Mouse (Mus musculus) megakaryocyte, embryonic 14.5 days (primary cell): ENCODE data around the gene Slc29a1. TPM values are rescaled to one million over a fixed set of nuclear protein-coding genes. Genes with fewer than 3 reads are reported as not detected.

Source experiments
- H3K27me3 ChIP-seq: replicated peaks from 2 replicates; pipeline ENCODE3; 2012; ENCODE audit warnings: inconsistent platforms
- H3K36me3 ChIP-seq: replicated peaks from 2 replicates; pipeline ENCODE3; 2012; ENCODE audit warnings: low read length, inconsistent platforms, mixed read lengths
- H3K4me1 ChIP-seq: 2 replicates; pipeline ENCODE4 v1.6.1; 2012; ENCODE audit warnings: inconsistent platforms
- H3K4me3 ChIP-seq: replicated peaks from 2 replicates; pipeline ENCODE3; 2012; ENCODE audit warnings: moderate library complexity, mild to moderate bottlenecking, inconsistent platforms
- H3K9me3 ChIP-seq: 2 replicates; pipeline ENCODE4 v1.6.1; 2012; ENCODE audit warnings: inconsistent platforms
- FLI1 ChIP-seq: IDR thresholded peaks from 2 replicates; pipeline ENCODE4 v1.6.1; 2012; ENCODE audit warnings: low read length, inconsistent platforms, mixed read lengths
- GATA1 ChIP-seq: IDR thresholded peaks from 3 replicates; pipeline ENCODE4 v1.6.1; 2012; ENCODE audit warnings: mixed read lengths, low read length, inconsistent platforms, borderline replicate concordance
- polyA plus RNA-seq: library from polyadenylated mRNA; stranded (reverse); fragments of >175 nt; gene quantifications from 2 replicates; pipeline ENCODE4 v1.2.3, GENCODE M21; 2012; ENCODE audit warnings: low replicate concordance; ENCODE audit not compliant: insufficient read depth

Slc29a1 gene
- polyA plus RNA-seq, 1 experiment = 24.7 TPM

DNA sequence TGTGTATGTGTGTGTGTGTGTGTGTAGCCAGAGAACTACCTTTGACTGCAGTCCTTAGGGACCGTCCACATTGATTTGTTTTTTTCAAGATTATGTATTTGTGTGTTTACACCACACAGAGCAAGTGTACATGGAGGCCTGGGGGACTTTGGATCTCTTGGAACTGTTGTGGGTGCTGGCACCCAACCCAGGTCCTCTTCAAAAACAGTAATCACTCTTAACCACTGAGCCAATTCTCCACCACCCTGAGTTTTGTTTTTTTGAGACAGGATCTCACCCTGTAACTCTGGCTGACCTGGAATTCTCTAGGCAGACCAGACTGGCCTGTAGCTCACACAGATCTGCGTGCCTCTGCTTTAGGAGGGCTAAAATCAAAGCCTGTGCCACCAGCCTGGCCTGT, 1.0 kb downstream of the Slc29a1 start:
- no peaks in the 10 kb centered on the region for H3K9me3 ChIP-seq
- peaks cover 49% of the 10 kb centered on the region for H3K4me1 ChIP-seq
- no peaks in the 10 kb centered on the region for H3K36me3 ChIP-seq
- no peak overlapping the region for H3K4me3 ChIP-seq
- TF ChIP-seq GATA1 = no peak
- no peak for TF ChIP-seq FLI1
- peaks cover 89% of the 10 kb centered on the region for H3K27me3 ChIP-seq

DNA sequence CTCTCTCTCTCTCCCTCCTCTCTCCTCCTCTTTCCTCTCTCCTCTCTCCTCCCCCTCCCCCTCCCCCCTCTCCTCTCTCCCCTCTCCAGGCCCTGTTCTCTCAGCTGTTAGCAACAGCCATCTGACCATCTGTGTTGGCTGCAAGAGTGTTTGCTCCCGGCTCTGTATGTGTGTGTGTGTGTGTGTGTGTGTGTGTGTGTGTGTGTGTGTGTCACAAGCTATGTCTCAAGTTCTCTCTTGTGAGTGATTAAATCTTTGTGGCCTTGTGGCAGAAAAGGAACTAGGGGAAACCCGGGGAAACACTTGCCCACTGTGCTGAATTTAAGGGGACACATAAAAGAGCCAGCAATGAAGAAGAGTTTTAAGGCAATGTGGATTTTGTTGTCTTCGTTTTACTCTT, 1.6 kb downstream of the Slc29a1 start:
- peaks cover 55% of the 10 kb centered on the region for H3K4me1 ChIP-seq

GRCm38 (mm10) chr17:45596631-45597396, 2.6 kb downstream of the Slc29a1 start:
- TF ChIP-seq FLI1 = no peak
- TF ChIP-seq GATA1 = no peak
- Histone ChIP-seq H3K9me3 (no peaks in the 10 kb centered on the region), H3K36me3 (no peaks in the 10 kb centered on the region), H3K27me3 (peaks cover 93% of the 10 kb centered on the region), H3K4me3 (no peak overlapping the region), H3K4me1 (peaks cover 65% of the 10 kb centered on the region)

More for the DNA sequence above, 1.6 kb downstream of the Slc29a1 start:
- H3K27me3 ChIP-seq = peaks cover 91% of the 10 kb centered on the region
- H3K9me3 ChIP-seq = no peaks in the 10 kb centered on the region
- no peak overlapping the region for H3K4me3 ChIP-seq
- no peaks in the 10 kb centered on the region for H3K36me3 ChIP-seq
- no peak for TF ChIP-seq GATA1
- no peak for TF ChIP-seq FLI1

DNA sequence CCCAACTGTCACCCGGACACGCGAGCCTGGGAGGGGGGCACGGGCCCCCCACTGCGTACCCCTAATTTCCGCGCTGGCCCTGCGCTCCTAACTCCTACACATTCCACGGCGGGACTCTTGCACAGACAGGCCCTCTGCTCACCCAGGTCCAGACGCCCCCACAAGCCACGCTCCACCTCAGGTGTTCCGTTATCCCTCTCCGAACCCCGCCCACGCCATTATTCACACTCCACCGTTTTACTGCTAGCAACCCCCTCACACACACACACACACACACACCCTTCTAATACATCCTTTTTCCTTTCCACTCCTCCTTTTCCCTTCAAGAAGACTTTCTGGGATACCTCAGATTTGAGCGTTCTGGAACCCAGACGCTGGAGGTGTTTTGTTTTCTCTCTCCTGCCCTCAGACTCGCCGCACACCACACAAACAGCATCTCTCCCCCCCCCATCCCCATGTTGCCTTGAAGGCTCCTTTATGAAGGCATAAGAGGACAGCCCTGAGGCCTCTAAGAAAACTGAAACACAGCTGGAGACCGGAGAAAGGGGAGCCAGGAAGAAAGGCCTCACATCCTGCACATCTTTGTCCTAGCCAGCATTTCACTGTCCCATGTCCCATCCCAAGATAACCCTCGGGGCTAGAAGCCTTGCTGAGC, 3.5 kb downstream of the Slc29a1 start:
- H3K4me1 ChIP-seq = peaks cover 69% of the 10 kb centered on the region

DNA sequence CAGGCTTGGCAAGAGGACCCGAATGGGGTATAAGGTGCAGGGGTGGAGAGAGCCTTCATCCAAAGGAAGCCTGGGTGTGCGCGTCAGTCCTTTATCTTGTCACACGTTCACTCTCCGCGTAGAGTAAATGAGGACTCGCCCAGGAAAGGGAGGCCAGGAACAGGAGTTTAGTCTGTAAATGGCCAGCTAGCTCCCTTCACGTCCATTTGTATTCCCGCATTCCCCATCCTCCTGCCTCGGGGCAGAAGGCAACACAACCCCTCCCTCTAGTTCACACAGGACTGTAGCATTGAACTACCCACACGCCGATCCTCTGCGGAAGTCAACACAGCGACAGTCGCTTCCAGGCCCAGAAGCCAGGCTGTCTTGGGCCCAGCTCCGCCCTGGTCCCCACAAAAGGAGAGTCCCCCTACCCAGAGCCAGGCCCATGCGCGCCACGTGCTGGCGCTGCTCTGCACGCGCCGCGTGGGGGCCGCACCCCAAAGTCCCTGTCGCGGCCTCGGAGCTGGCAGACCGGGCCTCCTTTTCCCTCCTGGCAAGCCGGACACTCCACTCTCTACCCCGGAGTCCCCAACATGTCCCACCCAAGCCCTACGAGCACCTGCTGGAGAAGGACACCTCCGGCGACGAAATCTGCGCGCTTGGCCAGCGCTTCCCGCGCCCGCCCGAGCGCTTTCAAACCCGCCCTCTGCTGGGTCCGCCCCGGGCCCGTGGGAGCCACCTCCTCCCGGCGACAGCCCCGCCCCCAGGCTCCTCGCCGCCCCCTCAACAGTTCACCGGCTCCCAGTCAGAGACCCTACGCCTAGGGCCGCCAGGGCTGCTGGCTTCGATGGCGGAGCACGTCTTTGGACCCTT, 4.3 kb downstream of the Slc29a1 start:
- TF ChIP-seq GATA1 (no peak), FLI1 (no peak)
- Histone ChIP-seq H3K4me3 (peak overlapping the region; percentile 92), H3K9me3 (no peaks in the 10 kb centered on the region), H3K4me1 (peaks cover 69% of the 10 kb centered on the region), H3K27me3 (peaks cover 92% of the 10 kb centered on the region), H3K36me3 (no peaks in the 10 kb centered on the region)

More for the DNA sequence above, 3.5 kb downstream of the Slc29a1 start:
- peak overlapping the region; percentile 92 for H3K4me3 ChIP-seq
- H3K36me3 ChIP-seq = no peaks in the 10 kb centered on the region
- H3K9me3 ChIP-seq = no peaks in the 10 kb centered on the region
- TF ChIP-seq GATA1 = no peak
- TF ChIP-seq FLI1 = no peak
- peaks cover 93% of the 10 kb centered on the region for H3K27me3 ChIP-seq

DNA sequence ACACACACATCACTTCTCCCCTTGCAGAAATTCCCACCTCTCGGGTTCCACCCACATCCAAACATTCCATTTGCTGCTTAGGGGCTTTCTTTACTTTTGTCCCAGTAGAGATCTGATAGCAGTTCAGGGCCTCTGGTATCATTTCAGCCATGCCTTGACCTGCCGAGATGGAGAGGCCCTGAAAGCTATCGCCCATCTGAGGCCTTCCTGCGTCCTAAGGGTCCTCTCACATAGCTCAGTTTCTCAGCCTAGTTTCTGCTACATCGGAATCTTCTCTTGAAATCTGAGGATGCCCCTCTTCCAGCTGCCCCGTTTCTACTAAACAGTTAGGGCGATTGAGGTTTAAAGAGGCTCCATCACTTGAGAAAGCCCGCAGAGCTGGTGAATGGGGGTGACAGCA, 5.2 kb downstream of the Slc29a1 start:
- peak overlapping the region; percentile 92 for H3K4me3 ChIP-seq
- peaks cover 8% of the 10 kb centered on the region for H3K36me3 ChIP-seq
- H3K27me3 ChIP-seq = peaks cover 92% of the 10 kb centered on the region
- H3K9me3 ChIP-seq = no peaks in the 10 kb centered on the region
- peaks cover 65% of the 10 kb centered on the region for H3K4me1 ChIP-seq
- no peak for TF ChIP-seq FLI1

DNA sequence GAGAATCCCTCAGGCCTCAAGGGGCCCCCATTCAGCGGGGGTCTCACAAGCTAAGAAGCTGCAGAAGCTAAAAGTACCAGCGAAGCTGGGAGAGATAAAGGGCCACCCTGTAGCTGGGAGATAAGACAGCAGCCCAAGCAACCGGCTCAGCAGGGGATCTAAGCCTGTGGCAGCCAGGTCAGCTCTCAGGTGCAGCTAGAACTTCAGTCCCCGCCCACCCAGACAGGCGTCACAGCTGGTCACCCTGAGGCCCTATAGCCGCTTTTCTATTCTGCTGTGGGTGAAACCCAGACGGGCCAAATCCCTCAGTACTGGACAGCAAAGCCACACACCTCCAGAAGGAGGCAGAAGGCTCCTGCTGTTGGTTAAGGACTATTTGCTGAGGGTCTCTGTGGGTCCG, 5.9 kb downstream of the Slc29a1 start:
- Histone ChIP-seq H3K9me3 (no peaks in the 10 kb centered on the region), H3K4me1 (peaks cover 65% of the 10 kb centered on the region), H3K36me3 (peaks cover 15% of the 10 kb centered on the region), H3K4me3 (no peak overlapping the region), H3K27me3 (peaks cover 93% of the 10 kb centered on the region)
- TF ChIP-seq GATA1 (no peak), FLI1 (no peak)

DNA sequence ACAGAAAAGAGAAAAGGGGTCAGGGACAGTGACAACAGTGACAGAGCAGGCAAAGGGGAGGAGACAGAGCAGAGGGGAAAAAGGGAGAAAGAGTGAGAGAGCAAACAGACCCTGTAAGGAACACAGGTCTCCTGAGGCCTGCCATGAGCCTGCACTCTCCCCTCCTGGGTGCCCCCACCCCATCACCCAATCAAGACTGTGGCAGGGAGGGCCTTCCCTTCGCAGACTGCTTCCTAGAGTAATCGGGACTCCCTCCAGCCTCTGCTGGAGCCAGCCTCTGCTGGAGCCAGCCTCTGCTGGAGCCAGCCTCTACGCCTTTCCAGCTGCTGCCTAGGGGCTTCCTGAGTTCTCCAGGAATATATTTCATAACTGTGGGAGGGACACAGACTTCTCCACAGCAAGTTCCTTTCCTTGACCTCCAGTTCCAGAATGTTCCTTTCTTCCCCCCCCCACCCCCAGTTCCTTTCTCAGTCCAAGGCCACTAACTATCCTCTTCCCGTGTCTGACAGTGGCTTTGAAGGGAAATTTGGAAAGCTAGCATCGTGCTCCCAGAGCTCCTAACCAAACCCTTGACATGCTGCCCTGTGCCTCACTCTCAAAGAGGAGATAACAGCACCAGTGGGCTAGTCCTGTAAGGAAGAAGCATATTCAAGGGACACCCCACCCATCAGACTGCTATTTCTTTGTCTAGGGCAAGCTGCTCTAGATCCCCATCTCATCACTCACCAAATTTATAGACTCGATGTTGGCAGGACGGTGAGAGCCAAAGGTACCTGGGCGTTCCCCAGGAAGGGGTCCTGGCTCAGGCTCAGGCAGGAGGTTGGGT, 6.6 kb downstream of the Slc29a1 start:
- Histone ChIP-seq H3K36me3 (peaks cover 16% of the 10 kb centered on the region), H3K9me3 (no peaks in the 10 kb centered on the region), H3K4me3 (no peak overlapping the region), H3K4me1 (peaks cover 65% of the 10 kb centered on the region), H3K27me3 (peaks cover 91% of the 10 kb centered on the region)
- TF ChIP-seq FLI1 (no peak), GATA1 (no peak)
